Mouse (Mus musculus) G1E (cell line): ENCODE measurements around the gene Sh3rf3.

Experiments used
- CTCF ChIP-seq: IDR thresholded peaks from 2 replicates; pipeline ENCODE4 v1.5.1; 2012; ENCODE audit warnings: low read depth, low read length, inconsistent platforms, mixed read lengths
- GATA1 ChIP-seq: IDR thresholded peaks from 2 replicates; pipeline ENCODE4 v1.6.1; 2012; ENCODE audit warnings: borderline replicate concordance, low read length, inconsistent platforms, mixed read lengths
- GATA2 ChIP-seq: IDR thresholded peaks from 2 replicates; pipeline ENCODE4 v1.6.1; 2012; ENCODE audit warnings: low read depth, low read length, inconsistent platforms, borderline replicate concordance
- POLR2AphosphoS5 ChIP-seq: IDR thresholded peaks from 2 replicates; pipeline ENCODE4 v1.6.1; 2012; ENCODE audit warnings: low read depth, low read length, inconsistent platforms; ENCODE audit not compliant: insufficient replicate concordance
- TAL1 ChIP-seq: conservative IDR thresholded peaks from 2 replicates; pipeline ENCODE4 v1.6.1; 2012; ENCODE audit warnings: low read depth, low read length, inconsistent platforms, mixed read lengths

DNA sequence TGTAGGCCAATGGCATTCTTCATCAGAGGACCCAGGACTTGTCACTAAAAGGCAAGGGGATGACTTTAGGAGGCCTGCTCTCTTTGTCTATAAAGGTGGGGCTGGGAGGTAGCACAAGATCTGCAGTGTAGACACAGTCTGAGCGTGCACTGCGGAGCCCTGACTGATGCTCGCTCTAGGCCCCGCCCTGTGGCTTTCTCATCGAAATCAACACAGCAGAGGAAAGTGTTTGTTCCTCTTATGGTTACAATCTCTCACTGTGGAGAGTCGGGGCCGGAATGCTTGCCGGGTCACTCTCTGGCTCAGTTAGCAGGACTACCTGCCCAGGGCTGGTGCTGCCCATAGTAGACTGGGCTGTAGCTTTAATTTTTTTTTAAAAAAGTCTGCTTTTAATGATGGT, 299.6 kb downstream of the Sh3rf3 start:
- TF ChIP-seq GATA2 (no peak), CTCF (no peak), TAL1 (no peak), POLR2AphosphoS5 (no peak), GATA1 (no peak)
